Mouse (Mus musculus): ENCODE data around the gene Mettl26. TPM values are rescaled to one million over a fixed set of nuclear protein-coding genes. Genes with fewer than 3 reads are reported as not detected.
A peak's percentile ranks its signal among the peaks of the same experiment; 100 is the strongest.

The Mettl26 gene
- polyA plus RNA-seq, 1 experiment from 2014 or later = 67.5 TPM

GRCm38 (mm10) chr17:25887467-25887866 is 12.6 kb downstream of the Mettl26 start:
- H3K4me1 ChIP-seq (ENCODE audit: control insufficient read depth, insufficient read depth, low read depth, low read length) = no peaks in the 10 kb centered on the region
- peaks cover 10% of the 10 kb centered on the region; the same call in 1 of the 2 replicates for H3K36me3 ChIP-seq (ENCODE audit: control insufficient read depth, insufficient read depth, low read length)
- no peaks in the 10 kb centered on the region for H3K27me3 ChIP-seq (replicated peaks; ENCODE audit: control insufficient read depth, insufficient read depth, low read length)
- no peak overlapping the region for H3K27ac ChIP-seq (ENCODE audit: low read depth, low read length)
- no peak overlapping the region for H3K9ac ChIP-seq (ENCODE audit: low read depth, low read length)
- no peak overlapping the region for H3K4me3 ChIP-seq (ENCODE audit: low read length)
- ATAC-seq = no peak
- H3K9me3 ChIP-seq (ENCODE audit: control insufficient read depth, low read length) = no peaks in the 10 kb centered on the region
- H3K4me2 ChIP-seq (ENCODE audit: low read length) = no peak overlapping the region
- WGBS = 91% methylated on average over 10 of the region's 10 CpGs

GRCm38 (mm10) chr17:25888837-25889236 is 14.0 kb downstream of the Mettl26 start:
- Histone ChIP-seq H3K4me1 (ENCODE audit: control insufficient read depth, insufficient read depth, low read depth, low read length) (no peaks in the 10 kb centered on the region), H3K4me3 (ENCODE audit: low read length) (no peak overlapping the region), H3K4me2 (ENCODE audit: low read length) (no peak overlapping the region), H3K27ac (ENCODE audit: low read depth, low read length) (no peak overlapping the region), H3K36me3 (ENCODE audit: control insufficient read depth, insufficient read depth, low read length) (peaks cover 4% of the 10 kb centered on the region; the same call in 1 of the 2 replicates), H3K9me3 (ENCODE audit: control insufficient read depth, low read length) (no peaks in the 10 kb centered on the region), H3K9ac (ENCODE audit: low read depth, low read length) (no peak overlapping the region), H3K27me3 (replicated peaks; ENCODE audit: control insufficient read depth, insufficient read depth, low read length) (no peaks in the 10 kb centered on the region)
- no peak for ATAC-seq
- 86% methylated on average over 3 of the region's 3 CpGs for WGBS

DNA sequence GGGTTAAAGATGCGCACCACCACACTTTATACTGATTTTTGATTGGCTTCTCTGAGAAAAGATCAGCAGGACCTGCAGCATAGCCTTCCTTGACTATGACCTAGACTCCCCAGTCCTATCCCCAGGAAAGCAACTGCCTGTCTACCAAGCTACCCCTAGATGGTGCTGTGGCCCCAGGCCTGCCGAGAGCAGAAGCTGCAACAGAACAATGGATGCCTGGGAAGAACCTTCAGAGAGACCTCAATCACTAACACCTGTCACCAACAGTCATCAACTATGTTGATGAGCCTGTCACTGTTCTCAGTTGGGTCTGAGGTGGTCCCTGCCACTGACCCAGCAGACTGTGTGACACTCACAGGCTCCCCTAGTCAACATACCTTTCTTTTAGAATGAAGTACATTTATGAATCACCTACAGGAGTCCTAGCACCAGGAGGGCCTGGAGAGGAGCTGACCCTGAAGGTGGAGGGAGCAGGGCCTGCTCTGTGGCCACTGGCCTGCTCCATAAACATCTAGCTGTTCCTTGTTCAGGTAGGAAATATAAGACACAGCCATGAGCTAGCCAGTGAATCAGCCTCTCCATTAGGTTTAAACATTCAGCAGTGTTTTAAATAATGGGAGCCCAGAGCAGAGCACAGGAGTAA is 19.2 kb downstream of the Mettl26 start:
- 28% methylated on average over 2 of the region's 2 CpGs for WGBS
- H3K4me3 ChIP-seq (ENCODE audit: low read length) = no peak overlapping the region
- 0 out of 2 replicates have a peak overlapping the region, but pooled peaks have one; percentile 2 for H3K9ac ChIP-seq (ENCODE audit: low read depth, low read length)
- H3K36me3 ChIP-seq (ENCODE audit: control insufficient read depth, insufficient read depth, low read length) = no peaks in the 10 kb centered on the region; the same call in 1 of the 2 replicates
- H3K27ac ChIP-seq (ENCODE audit: low read depth, low read length) = peak overlapping the region; percentile 36; the same call in 1 of the 2 replicates
- H3K4me1 ChIP-seq (ENCODE audit: control insufficient read depth, insufficient read depth, low read depth, low read length) = no peaks in the 10 kb centered on the region; the same call in none of the 2 replicates
- ATAC-seq = peak; percentile 78
- no peaks in the 10 kb centered on the region for H3K9me3 ChIP-seq (ENCODE audit: control insufficient read depth, low read length)
- no peaks in the 10 kb centered on the region for H3K27me3 ChIP-seq (replicated peaks; ENCODE audit: control insufficient read depth, insufficient read depth, low read length)
- no peak overlapping the region for H3K4me2 ChIP-seq (ENCODE audit: low read length)

GRCm38 (mm10) chr17:25895415-25895814 is 20.5 kb downstream of the Mettl26 start:
- 32% methylated on average over 2 of the region's 2 CpGs for WGBS
- H3K27ac ChIP-seq (ENCODE audit: low read depth, low read length) = no peak overlapping the region

GRCm38 (mm10) chr17:25895891-25896290 is 21.0 kb downstream of the Mettl26 start:
- no peaks in the 10 kb centered on the region for H3K27me3 ChIP-seq (replicated peaks; ENCODE audit: control insufficient read depth, insufficient read depth, low read length)
- ATAC-seq = no peak
- no peaks in the 10 kb centered on the region; the same call in none of the 2 replicates for H3K4me1 ChIP-seq (ENCODE audit: control insufficient read depth, insufficient read depth, low read depth, low read length)
- H3K4me3 ChIP-seq (ENCODE audit: low read length) = no peak overlapping the region
- H3K4me2 ChIP-seq (ENCODE audit: low read length) = no peak overlapping the region
- no peaks in the 10 kb centered on the region for H3K9me3 ChIP-seq (ENCODE audit: control insufficient read depth, low read length)
- H3K27ac ChIP-seq (ENCODE audit: low read depth, low read length) = 0 out of 2 replicates have a peak overlapping the region, but pooled peaks have one; percentile 13
- H3K36me3 ChIP-seq (ENCODE audit: control insufficient read depth, insufficient read depth, low read length) = 0 out of 2 replicates have a peak, but pooled peaks cover 3% of the 10 kb centered on the region
- H3K9ac ChIP-seq (ENCODE audit: low read depth, low read length) = no peak overlapping the region
- 68% methylated on average over 12 of the region's 12 CpGs for WGBS

More at GRCm38 (mm10) chr17:25895415-25895814, 20.5 kb downstream of the Mettl26 start:
- H3K4me2 ChIP-seq (ENCODE audit: low read length) = no peak overlapping the region
- no peaks in the 10 kb centered on the region; the same call in none of the 2 replicates for H3K4me1 ChIP-seq (ENCODE audit: control insufficient read depth, insufficient read depth, low read depth, low read length)
- H3K27me3 ChIP-seq (replicated peaks; ENCODE audit: control insufficient read depth, insufficient read depth, low read length) = no peaks in the 10 kb centered on the region
- H3K9ac ChIP-seq (ENCODE audit: low read depth, low read length) = no peak overlapping the region
- ATAC-seq = no peak
- H3K36me3 ChIP-seq (ENCODE audit: control insufficient read depth, insufficient read depth, low read length) = 0 out of 2 replicates have a peak, but pooled peaks cover under 1% of the 10 kb centered on the region
- H3K9me3 ChIP-seq (ENCODE audit: control insufficient read depth, low read length) = no peaks in the 10 kb centered on the region
- H3K4me3 ChIP-seq (ENCODE audit: low read length) = no peak overlapping the region

GRCm38 (mm10) chr17:25900193-25900592 is 25.3 kb downstream of the Mettl26 start:
- Histone ChIP-seq H3K4me1 (ENCODE audit: control insufficient read depth, insufficient read depth, low read depth, low read length) (no peaks in the 10 kb centered on the region), H3K9me3 (ENCODE audit: control insufficient read depth, low read length) (no peaks in the 10 kb centered on the region), H3K36me3 (ENCODE audit: control insufficient read depth, insufficient read depth, low read length) (peaks cover 3% of the 10 kb centered on the region; the same call in 1 of the 2 replicates), H3K4me2 (ENCODE audit: low read length) (no peak overlapping the region), H3K27ac (ENCODE audit: low read depth, low read length) (no peak overlapping the region), H3K9ac (ENCODE audit: low read depth, low read length) (no peak overlapping the region), H3K4me3 (ENCODE audit: low read length) (no peak overlapping the region), H3K27me3 (replicated peaks; ENCODE audit: control insufficient read depth, insufficient read depth, low read length) (no peaks in the 10 kb centered on the region)
- no peak for ATAC-seq
- WGBS = 100% methylated on average over 1 of the region's 1 CpGs

GRCm38 (mm10) chr17:25903061-25903460 is 28.2 kb downstream of the Mettl26 start:
- Histone ChIP-seq H3K27me3 (replicated peaks; ENCODE audit: control insufficient read depth, insufficient read depth, low read length) (no peaks in the 10 kb centered on the region), H3K4me2 (ENCODE audit: low read length) (no peak overlapping the region), H3K9me3 (ENCODE audit: control insufficient read depth, low read length) (no peaks in the 10 kb centered on the region), H3K4me1 (ENCODE audit: control insufficient read depth, insufficient read depth, low read depth, low read length) (no peaks in the 10 kb centered on the region), H3K4me3 (ENCODE audit: low read length) (no peak overlapping the region), H3K36me3 (ENCODE audit: control insufficient read depth, insufficient read depth, low read length) (peaks cover 3% of the 10 kb centered on the region; the same call in 1 of the 2 replicates), H3K27ac (ENCODE audit: low read depth, low read length) (no peak overlapping the region), H3K9ac (ENCODE audit: low read depth, low read length) (no peak overlapping the region)
- ATAC-seq = no peak
- 90% methylated on average over 3 of the region's 3 CpGs for WGBS

- no peak for ATAC-seq
- H3K9me3 ChIP-seq (ENCODE audit: control insufficient read depth, low read length) = no peaks in the 10 kb centered on the region
- no peak overlapping the region for H3K4me3 ChIP-seq (ENCODE audit: low read length)
- no peak overlapping the region for H3K4me2 ChIP-seq (ENCODE audit: low read length)
- no peak overlapping the region for H3K27ac ChIP-seq (ENCODE audit: low read depth, low read length)
- H3K36me3 ChIP-seq (ENCODE audit: control insufficient read depth, insufficient read depth, low read length) = no peaks in the 10 kb centered on the region
- 88% methylated on average over 2 of the region's 2 CpGs for WGBS
- no peaks in the 10 kb centered on the region for H3K4me1 ChIP-seq (ENCODE audit: control insufficient read depth, insufficient read depth, low read depth, low read length)
- H3K27me3 ChIP-seq (replicated peaks; ENCODE audit: control insufficient read depth, insufficient read depth, low read length) = no peaks in the 10 kb centered on the region
- no peak overlapping the region for H3K9ac ChIP-seq (ENCODE audit: low read depth, low read length)
Observed at GRCm38 (mm10) chr17:25907640-25908039, 32.8 kb downstream of the Mettl26 start.

GRCm38 (mm10) chr17:25911816-25912215 is 36.9 kb downstream of the Mettl26 start:
- WGBS = 87% methylated on average over 4 of the region's 4 CpGs
- H3K9ac ChIP-seq (ENCODE audit: low read depth, low read length) = no peak overlapping the region

More at GRCm38 (mm10) chr17:25911816-25912215, 36.9 kb downstream of the Mettl26 start:
- Histone ChIP-seq H3K27me3 (replicated peaks; ENCODE audit: control insufficient read depth, insufficient read depth, low read length) (no peaks in the 10 kb centered on the region), H3K36me3 (ENCODE audit: control insufficient read depth, insufficient read depth, low read length) (no peaks in the 10 kb centered on the region), H3K27ac (ENCODE audit: low read depth, low read length) (no peak overlapping the region), H3K4me2 (ENCODE audit: low read length) (no peak overlapping the region), H3K4me1 (ENCODE audit: control insufficient read depth, insufficient read depth, low read depth, low read length) (no peaks in the 10 kb centered on the region; the same call in 1 of the 2 replicates), H3K9me3 (ENCODE audit: control insufficient read depth, low read length) (no peaks in the 10 kb centered on the region), H3K4me3 (ENCODE audit: low read length) (no peak overlapping the region)
- ATAC-seq = no peak
